Mouse (Mus musculus): ENCODE data around the gene Rhbdd3.

DNA sequence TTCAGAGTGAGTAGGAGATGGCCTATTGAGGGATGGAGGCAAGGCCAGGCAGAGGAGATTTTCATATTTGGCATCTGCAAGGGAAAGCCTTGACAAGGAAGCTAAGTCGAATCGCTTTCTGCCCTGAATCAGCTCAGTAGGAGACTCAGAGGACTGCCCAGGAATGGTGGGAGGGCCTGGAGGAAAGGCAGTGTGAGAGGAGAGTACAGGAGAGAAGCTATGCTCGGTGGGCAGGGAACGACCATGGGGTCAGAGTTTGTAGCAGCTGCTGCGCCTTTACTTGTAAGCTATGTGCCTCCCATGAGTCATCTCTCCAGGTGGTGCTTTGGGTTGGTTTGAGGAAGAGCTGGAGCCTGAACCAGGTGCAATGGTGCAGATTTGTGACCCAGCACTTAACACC, 2.1 kb downstream of the Rhbdd3 start:
- TF ChIP-seq CTCF (IDR thresholded peaks at IDR 0.05) = no peak
- no peak for TF ChIP-seq POLR2A (IDR thresholded peaks at IDR 0.05; ENCODE audit: insufficient read depth, low read depth, low read length)

Measured in heart, adult 2 months (tissue).